Mouse (Mus musculus) urinary bladder, adult 18-20 months (tissue): ENCODE measurements around the gene Gzmc.
"Not testable (repeated sequence)": the region's sequence is repeated elsewhere in the genome, so short reads cannot be mapped to it uniquely, and the experiment has no call there.

Experiments used
- DNase-seq, 2 experiments: peaks; one replicate each; pipeline ENCODE4 v3.0.0; 2022; ENCODE audit warnings: low spot score in 2 of 2, mixed read lengths in 2 of 2

Gzmc gene

DNA sequence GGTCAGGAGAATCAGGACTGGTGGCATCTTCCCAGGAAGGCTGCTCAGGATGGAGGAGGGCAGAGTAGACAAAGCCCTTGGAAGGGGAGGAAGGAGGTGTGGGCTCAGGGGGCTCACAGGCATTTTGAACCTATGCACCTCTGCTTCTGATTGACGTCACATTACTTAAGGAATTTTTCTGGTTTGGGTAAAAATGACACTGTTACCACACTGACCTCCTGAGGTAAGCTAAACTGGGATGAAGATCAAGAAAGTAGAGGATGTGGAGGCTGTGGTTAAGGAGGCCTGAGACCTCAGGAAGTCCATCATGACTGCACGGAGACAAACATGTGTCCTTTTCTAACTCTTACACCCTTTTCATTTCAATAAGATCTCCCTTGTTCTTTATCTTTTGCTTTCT lies at the start of gene Gzmc:
TSS of gene Gzmc (minus strand) at position 101 of the 400 bp plus-strand sequence.
- no peak for DNase-seq

DNA sequence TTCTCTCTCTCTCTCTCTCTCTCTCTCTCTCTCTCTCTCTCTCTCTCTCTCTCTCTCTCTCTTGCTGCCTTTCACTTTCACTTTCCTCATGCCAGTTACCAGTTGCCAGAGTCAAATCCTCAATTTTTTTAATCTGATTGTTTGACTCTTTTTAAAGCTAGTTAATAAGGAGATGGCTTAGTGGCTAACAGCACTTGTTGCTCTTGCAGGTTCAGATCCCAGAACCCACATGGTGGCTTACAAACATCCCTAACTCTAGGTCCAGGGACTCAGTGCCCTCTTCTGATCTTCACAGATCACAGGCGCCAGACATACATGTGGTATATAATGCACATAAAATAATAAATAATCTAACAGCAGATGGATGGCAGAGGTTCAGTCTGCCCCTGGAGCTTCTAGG lies 49.4 kb upstream of the Gzmc start:
- no peak for DNase-seq

DNA sequence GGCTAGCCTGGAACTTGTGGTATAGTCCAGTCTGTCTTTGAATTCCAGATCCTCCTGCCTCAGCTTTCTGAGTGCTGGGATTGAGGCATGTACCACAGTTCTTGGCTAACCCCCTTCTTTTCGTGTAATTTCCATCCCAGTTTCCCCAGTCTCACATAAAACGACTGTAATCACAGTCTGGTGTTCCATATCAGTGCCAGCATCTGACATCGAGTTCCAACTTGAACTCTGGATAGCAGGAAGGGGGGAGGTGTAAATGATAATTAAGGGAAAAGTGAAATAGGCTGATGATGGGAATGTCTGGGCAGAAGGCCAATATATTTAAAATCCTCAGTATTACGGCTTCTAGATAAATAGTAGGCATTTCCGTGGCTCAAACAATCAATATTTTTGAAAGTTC lies 46.6 kb upstream of the Gzmc start:
- DNase-seq = no peak

DNA sequence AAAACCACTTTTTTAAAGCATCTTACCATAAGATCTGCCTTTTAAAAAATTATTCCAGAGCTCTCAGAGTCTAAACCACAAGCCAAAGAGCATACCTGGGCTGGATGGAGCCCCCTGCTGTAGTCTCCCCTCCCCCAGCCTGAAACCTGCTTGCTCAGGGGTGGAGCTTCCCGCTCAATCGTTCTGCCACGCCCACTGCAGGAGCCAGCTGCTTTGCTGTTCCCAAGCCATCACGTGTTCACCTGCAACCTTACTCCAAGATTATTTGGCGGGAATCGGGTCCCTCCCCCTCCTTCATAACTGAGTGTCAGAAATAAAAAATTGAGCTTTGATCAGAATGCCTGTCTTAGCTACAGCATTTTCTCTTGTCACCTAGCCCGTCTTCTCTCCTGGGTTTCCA lies 44.2 kb upstream of the Gzmc start:
- not testable (repeated sequence) for DNase-seq

DNA sequence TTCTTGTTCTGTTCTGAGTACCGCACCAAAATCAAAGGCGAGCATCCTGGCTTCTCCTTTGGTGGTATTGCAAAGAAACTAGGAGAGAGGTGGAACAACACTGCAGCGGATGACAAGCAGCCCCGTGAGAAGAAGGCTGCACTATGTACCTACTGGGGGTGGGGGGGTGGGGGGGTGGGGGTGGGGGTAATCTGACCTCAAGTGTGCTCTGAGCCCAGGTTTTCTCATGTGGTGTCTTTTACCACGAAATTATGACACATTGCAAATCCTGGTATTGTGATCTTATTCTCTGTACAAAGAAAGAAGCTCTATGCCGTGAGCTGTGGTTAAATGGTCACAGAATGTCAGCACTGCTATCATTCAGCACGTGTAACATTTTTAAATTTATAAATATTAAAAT lies 41.6 kb upstream of the Gzmc start:
- DNase-seq = not testable (repeated sequence)

DNA sequence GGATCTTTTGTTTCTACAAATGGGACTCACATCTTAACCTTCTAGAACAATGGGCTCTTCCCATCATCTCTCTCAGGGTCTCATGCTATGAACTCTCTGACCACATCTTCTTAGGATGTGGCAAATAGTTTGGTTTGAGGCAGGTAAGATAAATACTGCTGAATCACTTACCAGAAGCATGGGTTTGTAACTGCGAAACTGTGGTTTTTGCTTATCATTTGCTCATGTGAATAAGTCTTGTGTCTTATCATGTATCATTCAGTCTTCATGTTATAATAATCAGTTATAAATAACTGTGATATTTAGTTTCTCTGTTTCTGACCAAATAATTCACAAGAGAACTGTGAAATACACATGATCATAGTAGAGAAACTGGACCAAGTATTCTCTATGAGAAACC lies 31.7 kb upstream of the Gzmc start:
- no peak for DNase-seq

DNA sequence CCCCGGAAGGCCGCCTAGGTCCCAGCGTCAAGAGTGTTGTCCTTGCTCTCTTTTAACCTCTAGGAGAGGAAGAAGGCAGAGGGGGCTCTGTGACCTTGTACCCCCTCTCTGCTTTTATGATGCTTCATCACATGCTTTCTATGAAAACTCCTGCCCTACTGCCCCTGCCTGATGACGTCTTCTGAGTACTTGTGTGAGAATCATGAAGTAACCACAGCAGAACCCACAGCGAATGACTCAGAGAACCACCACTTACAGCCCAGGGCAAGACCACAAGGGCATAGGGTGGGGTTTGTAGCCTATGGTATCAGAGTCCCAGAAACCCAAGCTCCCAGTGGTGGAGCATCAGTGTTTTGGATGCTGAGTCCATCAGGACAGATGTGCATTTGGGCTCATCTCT lies 27.7 kb upstream of the Gzmc start, which contains the start of gene Gzmb:
TSS of gene Gzmb (minus strand) at position 108 of the 400 bp plus-strand sequence.
- DNase-seq = no peak

DNA sequence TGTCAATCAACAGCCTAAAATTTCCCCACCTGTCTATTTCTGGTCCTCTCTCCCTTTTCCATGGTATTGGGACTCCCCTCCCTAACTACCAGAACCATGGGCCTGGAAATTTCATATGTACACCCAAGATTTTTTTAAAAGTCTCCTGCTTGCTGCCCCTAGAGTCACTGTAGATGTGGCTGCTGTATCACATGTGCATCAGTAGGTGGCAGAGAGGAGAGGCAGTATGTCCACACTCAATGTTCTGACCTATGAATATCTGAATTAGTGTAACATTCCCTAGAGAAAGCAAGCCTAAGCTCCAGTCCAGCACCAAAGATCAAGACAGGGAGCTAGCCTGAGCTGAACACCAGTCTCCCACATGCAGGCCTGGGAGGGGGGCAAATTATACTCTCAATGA lies 6.0 kb upstream of the Gzmc start:
- no peak for DNase-seq

DNA sequence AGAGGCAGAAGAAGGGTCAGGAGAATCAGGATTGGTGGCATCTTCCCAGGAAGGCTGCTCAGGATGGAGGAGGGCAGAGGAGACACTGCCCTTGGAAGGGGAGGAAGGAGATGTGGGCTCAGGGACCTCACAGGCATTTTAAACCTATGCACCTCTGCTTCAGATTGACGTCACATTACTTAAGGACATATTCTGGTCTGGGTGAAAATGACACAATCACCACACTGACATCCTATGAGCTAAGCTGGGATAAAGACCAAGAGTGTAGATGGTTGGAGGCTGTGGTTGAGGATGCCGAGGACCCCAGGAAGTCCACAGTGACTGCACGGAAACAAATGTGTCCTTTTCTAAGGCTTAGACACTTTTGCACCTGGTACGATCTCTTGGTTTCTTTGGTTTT lies 23.1 kb downstream of the Gzmc start, which contains the start of gene Gzmf:
TSS of gene Gzmf (minus strand) at position 101 of the 400 bp plus-strand sequence.
- DNase-seq = no peak

DNA sequence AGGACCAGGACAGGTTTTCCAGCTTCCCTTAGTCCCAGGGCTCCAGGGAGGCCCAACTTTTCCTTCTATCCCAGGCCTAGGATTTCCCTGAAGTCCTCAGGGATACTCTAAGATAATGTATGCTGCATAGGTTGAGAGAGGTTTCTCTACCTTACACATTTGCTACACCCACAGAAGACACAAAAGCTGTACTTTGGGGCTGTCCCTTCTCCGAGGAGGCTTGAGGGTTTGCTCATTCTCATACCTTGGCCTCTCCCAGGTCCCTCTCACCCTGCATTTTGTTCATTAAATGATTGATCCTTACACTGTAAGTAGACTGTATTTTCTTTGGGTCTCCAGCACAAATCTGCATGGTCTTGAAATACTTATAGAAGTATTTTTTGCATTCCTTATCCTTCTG lies 28.8 kb downstream of the Gzmc start:
- no peak for DNase-seq

DNA sequence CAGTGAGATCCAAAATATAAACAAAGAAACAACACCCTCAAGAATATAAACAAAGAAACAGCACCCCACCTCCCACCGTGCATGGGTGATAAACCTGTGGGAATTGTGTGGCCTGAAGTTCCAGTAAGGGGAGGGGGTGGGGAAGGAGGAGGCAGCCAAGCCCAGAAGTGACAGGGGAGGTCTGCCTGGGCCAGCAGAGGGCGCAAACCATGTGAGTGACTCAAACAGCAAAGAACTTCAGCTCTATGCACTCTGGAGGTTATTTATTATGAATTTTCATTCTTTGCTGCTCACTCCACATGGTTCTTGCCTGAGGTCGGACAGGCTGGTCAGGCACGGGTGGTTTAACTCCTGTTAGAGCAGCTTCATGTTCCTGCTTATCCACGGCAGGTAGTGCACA lies 29.4 kb downstream of the Gzmc start:
- DNase-seq = not testable (repeated sequence)

DNA sequence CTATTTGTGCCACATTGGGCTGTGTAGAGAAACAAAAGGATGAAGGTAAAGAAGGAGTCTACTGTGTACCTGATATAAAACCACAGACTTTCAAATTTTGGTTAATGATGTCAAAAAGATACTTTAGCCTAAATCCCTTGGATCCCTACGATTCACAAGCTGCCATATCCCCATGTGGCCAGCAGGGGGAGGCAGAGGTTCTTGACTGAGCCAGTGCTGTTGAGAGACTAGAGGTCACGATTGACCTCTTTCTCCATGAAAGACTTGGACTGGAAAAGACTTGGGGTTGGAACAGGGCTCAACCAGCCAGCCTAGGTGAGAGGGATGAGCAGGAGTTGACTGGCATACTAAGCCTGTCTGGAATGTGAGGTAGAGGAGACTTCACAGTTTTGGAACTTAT lies 30.5 kb downstream of the Gzmc start:
- DNase-seq = peak; percentile 22 to 47

DNA sequence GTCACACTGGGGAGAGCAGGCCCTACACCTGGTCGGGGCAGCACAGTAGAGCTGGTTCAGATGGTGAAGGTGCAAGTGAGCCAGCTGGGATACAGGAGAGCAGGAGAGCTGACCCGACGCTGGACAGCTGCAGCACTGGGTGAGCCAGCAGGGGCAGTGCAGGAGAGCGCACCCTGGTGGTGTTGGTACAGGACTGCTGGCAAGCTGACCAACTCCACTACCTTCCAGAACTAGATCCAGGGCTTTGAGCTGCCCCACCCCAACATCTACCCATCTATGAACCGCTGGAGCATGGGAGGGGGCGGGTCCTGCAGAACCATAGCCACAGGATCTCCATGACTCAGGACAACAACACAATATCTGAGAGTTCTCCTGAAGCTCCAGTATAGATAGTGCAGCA lies 47.5 kb downstream of the Gzmc start:
- no peak for DNase-seq

DNA sequence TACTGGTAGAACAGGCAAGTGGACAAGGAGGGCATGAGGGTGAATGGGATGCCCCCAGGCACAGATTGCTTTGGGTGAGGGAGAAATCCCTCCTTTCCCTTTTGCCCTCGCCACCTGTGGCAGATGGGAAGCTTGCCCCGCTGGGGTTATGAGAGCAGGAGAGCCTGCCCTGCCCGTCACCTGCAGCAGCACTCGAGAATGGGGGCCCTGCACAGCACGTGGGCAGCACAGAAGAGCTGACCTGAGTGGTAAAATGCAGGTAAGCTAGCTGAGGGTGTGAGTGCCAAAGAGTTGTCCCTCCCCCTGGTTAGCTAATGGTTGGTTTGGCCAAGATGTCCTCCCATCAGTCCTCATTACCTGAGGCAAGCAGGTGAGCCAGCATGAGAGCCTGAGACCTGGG lies 47.9 kb downstream of the Gzmc start:
- DNase-seq = no peak
